Mouse (Mus musculus) thymus, postnatal 0 days (tissue): ENCODE results near the gene March1. TPM values are rescaled to one million over a fixed set of nuclear protein-coding genes. Genes with fewer than 3 reads are reported as not detected.
"Not testable (repeated sequence)": the region's sequence is repeated elsewhere in the genome, so short reads cannot be mapped to it uniquely, and the experiment has no call there.

Experiments
- DNase-seq: peaks from one replicate; pipeline ENCODE4 v3.0.0-alpha.2; 2015; ENCODE audit warnings: low spot score
- polyA plus RNA-seq: library from polyadenylated mRNA; unstranded; fragments of >200 nt; fragmentation: Nextera tagmentation; extraction: Ambion mirVana; gene quantifications from 2 replicates; pipeline ENCODE4 v1.2.1, GENCODE M21; 2015

Gene March1
- polyA plus RNA-seq, 1 experiment from 2014 or later, result 1.0 TPM

DNA sequence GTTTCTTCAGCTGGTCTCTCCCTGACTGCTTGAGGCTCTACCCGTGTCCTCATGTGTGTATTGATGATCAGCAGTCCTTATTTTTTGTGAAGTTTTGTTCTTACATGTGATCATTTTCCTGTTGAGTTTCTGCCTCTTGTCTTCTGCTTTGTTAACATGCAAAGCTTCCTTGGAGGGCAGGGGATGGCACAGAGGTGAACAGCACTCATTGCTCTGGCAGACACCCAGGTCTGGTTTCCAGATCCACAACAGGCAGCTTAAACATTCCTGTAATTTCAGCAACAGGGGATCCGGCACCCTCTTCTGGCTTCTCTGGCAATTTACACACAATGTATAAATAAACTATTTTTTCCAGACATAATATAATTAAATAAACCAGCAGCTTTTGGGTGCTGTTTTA lies 652.4 kb downstream of the March1 start:
- no peak for DNase-seq

DNA sequence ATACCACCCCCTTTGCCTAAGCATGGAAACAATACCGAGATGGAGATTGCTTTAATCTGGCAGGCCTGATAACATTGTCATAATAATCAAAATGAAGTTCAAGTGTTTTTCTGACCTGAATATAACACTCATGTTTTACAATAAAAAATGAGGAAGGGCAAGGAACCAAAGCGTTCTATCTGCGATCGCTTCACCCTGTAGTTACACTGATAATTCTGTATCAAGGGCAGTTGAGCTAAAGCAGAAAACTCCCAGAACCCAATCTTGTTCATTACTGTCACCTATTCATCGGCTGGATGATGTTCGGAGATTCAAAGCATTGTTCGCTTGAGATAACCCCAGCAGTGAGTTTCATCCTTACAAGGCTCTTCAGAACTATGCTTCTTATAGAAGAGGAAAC lies 700.1 kb downstream of the March1 start:
- no peak for DNase-seq

DNA sequence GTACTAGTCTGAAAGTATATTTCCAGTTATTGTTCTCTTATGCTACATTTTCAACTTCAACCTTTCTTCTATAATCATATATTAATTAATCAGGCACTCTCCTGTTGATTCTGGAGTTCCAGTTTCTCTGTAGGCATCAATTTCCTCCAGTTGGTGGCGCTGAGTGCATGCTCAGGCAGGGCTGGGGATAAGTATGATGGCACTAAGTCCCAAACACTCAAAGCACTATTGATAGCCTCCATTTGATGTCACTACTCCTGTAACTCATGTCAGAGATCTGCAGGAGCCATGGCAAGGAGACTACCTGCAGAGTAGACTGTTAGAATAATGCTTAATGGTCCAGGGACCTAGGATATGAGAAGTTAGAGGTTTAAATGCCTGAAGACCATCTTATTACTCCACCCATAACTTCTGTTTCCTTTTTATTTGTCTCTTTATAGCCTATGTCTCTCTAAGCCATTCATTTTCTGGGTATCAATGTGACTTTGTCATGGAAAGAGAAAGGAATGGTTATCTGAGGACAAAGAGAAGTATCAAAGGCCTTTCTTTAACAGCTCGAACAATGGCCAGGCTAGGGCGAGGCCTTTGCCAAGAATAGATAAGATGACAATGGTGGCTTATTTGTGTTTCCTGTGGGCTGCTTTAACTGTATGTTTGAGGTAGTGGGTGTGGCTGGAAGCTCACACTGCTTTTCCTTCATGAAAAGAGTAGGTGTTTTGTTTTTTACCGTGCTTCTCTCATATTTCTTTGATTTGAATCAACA lies 705.5 kb downstream of the March1 start:
- DNase-seq, result no peak

DNA sequence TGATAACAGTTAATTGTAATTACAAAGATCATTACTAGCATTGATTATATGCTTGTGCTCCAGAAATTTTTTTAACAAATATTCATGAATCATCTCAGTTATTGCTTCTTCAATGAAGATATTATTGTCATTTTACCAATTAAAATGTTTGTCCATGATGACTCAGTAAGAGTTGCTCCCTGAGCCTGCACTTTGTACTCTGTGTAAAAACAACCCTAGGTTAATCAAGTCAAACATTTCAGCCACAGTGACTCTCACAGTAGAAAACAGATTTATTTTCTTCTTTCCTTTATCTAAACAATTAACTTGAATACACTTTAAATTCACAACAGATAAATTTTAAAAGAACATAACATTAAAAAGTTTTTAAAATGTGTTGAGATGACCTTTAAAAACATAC lies 708.7 kb downstream of the March1 start:
- no peak for DNase-seq

DNA sequence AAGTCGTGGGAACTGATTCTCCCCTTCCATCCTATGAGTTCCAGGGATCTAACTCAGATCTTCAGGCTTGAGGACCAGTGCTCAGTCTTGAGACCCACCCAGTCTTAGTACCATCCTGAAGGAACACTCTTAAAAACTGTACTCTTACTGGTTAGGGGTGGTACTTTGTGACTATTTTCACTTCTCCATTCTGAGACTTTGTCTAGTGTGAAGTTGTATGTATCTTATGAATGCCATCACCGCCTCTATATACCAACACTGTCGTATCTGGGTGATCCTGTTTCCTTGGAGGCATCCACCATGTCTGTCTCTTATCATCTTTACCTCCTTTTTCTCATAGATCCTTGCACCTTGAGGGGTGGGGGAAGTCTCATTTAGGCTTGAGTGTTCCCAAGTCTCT lies 714.5 kb downstream of the March1 start:
- DNase-seq, result no peak

DNA sequence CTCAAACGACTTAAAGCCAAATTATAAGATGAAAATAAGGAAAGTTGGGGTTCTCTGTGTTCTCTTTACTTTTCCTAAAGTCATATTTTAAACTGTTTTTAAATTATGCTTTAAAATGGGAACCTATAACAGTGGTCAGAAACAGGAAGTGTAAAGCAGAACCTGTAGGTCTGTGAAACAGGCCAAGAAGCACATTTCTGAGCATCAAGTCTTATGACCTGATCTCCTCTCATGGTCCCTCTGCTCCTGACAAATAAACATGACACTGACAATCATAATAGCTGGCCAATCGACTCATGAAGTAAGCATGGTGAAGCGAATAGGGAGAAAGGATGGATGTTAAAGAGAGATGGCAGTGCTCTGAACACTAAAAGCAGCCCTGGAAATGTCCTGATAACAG lies 716.6 kb downstream of the March1 start:
- no peak for DNase-seq

DNA sequence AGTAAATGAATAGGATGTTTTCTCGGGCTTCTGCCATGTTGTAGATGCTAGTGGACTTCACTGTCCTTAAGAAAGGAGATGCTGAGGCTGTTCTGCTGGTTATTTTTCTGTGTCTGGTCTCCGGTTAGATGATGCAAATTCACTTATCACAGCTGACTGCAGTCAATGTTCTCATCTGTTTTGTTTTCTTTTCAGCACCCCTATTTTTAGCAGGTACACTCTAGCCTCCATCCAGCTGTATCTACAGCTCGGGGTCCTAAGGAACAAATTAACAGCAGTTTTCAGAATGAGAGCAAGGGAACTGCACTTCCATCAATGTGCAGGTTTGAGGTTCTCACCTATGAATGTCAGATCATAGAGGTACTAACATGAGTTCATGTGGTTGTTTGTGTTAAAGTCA lies 721.9 kb downstream of the March1 start:
- DNase-seq, result no peak

DNA sequence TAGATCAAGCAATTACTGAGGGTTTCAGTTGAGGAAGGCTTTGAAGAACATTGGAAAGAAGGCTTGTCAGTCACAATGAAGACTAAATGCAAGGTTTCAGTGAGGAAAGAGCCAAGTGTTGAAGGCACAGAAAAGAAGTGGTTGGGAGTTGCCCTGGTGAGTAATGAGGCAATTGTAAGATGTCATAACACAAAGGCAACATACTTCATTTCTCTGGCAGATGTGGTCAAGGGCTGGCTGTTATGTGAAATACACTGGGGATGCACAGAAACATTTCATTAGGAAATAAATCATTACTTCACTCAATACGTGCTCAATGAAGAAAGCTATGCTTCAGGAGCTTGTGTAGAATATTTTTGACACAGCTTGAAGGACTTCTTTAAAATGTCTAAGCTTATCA lies 725.2 kb downstream of the March1 start:
- DNase-seq, result no peak

DNA sequence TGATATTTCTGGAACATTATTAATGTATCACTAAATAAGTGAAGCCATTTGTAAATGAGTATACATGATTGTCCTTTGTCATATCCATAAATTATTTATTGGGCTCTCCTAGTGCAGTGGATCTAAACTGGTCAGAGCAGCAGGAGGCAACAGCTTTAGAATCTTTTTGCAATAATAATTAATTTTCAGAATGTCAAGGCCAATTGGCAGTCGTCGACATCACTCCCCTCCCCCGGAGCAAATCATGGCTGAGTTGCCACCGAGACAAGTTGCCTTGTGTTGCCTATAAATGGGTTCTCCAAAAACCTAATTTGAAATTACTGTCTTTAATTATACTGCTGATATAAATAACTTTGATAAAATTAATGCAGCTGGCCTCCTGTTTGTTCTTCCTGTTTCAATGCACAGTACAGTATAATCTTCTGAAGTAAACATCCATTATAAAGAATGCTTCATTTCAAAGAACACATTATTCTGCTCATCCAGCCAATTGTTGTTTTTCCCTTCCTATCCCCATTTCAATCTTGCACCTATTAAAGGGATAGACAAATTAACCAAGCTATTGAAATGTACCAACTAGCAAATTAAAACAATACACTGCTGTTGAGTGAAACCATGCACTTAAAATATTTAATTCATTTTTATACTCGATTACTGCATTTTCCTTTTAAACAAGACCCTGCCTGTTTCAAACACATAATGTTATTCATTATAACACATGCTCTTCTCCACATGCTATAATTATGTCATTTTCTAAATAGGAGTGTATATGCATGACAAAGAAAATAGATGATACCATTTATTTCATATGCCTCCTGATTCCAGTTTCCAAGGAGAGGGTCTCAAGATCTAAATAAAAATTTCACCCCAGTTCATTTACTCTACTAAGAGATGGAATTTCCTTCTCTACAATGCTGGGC lies 745.4 kb downstream of the March1 start:
- no peak for DNase-seq

DNA sequence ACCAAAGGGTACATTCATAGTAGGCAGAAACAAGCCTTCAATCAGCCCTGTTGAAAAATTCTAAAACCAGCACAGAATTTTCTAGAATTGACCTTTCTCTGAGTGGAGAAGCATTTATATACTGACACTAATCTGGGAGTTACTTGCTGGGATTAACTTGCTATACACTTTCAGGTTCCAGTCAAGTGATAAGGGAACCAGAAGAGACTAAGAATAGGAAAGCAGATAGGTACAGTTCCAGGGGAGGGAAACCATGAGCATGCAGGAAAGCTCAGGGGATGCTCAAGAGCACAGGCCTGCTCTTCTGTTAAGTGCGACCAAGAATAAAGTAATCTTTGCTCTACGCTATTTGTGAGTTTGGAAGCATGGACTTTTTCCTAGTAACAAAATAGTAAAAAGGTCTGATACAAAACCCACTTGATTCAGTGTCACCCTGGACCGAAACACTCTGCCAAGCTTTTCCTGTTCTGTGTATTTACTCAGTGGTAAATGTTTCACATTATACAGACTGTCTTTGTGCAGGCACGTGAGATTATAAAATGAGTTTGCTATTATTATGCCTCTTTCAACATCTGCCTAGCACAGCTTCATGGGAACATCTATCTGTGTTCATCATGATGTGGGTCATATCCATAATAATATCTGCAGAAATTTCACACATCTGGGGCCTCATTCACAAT lies 766.1 kb downstream of the March1 start:
- DNase-seq, result no peak

DNA sequence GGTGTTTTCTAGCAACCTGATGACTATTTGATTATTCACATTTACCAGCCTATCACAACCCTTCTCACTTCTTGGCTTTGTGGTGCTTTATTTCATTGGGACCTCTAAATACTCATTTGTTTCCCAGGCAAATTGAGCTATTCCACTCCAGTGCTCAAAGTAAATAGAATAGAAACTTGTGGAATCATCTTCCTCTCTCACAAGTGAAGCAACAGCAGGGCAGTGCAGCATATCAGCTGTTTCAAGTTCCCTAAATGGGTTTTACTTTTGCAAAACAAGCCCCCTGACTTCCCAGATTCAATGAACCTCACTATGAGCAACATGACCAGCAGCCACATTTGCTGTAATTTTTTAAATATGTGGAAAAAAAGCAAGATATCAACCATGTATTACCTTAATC lies 768.3 kb downstream of the March1 start:
- DNase-seq, result no peak

DNA sequence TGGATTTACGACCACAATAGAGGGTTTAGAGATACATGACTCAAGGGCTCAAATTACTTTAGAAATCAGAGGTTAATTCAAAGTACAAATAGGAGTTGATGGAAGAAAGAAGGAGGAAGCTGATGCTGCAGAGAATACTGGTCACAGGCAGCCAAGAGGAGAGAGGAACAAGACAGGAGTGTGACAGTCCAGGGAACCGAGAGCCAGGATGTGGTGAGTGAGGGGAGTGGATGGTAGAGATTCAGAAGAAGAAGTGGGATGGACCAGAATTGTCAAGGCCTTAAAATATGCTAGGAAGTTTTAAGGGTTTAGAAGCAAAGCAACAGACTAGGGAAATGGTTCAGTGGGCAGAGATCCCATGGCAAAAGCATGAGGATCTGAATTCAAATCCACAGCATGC lies 771.0 kb downstream of the March1 start:
- no peak for DNase-seq

DNA sequence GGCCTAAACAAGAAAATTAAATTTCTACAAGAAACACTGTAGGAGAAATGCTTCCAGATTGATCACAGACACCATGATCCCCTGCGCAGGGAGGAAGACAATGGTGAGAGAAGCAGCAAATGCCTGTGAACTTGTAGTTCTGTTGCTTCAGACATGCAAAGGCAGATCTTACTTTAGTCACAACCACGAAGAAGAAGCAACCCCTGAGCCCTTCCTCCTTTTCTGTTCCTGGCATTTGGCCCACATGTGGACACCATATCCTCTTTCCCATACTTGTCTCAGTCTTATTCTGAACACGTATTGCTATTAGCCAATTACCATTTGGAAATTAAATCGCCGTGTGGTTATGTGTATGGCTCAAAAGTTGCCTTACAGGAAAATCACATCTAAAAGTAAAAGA lies 773.9 kb downstream of the March1 start:
- DNase-seq, result no peak

DNA sequence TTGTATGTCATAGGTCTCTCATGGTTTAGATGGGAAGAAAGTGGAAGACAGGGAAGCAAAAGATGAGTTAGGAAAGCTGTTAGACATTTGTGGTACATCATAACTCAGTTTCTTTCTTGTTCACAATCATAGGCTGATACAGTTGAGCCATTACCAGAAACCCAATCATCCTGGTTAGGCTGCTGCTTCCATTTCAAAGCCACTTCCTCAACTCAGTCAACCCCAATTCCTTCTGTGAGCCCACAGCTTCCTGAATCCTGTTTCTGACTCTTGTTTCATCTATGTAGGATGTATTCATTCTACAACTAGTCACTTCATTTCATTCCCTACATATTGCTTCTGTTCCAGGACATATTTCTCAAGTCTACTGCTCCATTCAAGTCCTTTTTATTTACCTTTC lies 775.2 kb downstream of the March1 start:
- DNase-seq, result no peak

DNA sequence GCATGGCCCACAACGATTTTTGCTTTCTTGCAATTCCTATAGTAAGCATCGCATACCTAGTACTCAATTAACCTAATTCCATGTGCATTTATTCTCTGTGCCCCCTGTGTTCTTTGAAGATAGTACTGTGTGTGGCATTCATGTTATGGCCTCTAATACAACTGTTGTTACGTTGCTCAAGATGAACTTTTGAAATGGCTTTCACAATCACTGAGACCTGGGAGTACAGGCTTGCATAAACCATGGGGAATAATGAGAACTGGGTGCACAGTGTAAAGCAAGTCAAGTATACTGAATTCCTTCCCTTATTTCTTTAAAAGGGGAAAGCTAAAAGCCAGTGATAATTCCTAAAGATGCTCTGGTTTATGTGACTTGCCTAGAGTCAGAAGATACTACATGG lies 776.4 kb downstream of the March1 start:
- DNase-seq, result no peak

DNA sequence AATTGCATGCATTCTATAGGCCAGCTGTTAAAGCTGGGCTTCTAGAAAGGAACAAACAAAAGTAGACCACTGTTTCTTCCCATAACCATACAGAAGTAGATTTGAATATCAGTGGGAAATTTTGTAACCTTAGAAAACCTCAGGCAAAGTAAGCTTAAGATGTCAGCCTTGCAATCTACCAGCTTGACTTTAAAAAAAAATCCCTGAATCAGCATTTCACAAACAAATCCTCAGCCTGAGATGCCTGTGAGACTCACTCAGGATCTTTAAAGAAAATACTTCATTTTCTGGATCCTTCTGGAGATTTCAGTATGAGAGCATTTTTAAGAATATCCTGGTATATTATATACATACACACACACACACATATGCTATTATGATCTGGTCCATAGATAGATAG lies 780.1 kb downstream of the March1 start:
- DNase-seq, result no peak

DNA sequence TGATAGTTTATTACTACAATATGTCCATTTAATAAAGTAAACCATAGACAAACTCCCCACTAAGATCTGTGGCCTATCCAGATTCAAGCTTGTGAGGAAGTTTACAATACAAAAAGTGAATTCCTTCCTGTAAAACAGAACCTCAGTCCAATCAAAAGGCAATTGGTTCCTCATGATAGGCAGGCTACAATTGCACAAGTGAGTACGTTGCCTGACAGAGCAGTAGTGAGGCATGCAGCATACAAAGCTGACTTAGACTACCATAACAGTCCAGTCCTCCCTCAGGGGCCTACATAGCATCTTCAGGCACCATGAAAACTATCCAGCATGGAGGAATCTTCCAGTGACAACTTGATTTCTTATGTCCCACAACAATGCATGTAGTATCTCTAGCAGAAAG lies 782.4 kb downstream of the March1 start:
- DNase-seq, result no peak

DNA sequence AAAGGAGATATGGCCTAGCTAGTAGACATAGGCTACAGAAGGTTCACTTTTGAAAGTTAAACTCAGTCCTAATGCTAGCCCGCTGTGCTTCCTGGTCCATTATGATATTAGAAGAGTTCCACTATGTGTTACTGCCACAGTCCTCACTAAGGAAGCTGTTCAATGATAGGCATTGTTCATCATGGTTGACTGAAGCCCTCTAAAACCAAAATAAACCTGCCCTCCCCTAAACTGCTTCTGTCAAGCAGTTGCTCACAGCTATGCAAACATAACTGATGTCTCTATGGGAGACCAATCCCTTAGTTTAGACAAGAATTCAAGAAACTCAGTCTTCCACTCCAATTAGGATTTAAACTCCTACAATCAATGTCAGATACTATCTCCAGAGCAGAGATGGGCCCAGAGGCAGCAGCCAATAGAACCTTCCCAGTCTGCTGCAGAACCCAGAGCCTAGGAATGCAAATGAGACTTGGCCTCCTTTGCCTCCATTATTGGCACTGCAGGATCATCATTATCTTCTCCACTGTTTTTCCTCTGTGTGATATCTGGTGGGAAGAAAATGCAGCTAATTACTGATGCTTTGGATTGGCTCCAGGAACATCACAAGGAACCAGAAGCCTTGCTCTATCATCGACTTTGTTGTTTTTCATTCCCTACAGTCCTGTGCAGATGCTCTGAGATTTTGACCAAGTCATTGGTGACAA lies 787.2 kb downstream of the March1 start:
- DNase-seq, result no peak

DNA sequence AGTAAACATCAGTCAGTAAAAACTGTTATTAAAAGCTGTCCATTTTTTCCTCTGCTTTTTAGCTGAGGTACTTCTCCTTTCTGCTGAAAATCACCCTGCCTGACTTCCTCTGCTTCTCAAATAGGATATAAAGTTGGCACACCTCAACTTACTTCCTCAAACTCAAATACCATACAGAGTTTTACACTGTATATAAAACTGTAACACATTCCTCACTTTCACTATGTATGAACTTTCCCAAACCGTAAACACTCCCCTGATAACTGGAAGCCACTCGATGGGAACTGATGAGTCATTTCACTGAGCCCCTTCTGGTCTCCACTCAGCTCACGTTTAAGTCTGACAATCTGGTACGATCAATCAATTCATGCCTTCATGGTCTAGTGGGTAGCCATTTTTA lies 788.1 kb downstream of the March1 start:
- DNase-seq, result not testable (repeated sequence)

DNA sequence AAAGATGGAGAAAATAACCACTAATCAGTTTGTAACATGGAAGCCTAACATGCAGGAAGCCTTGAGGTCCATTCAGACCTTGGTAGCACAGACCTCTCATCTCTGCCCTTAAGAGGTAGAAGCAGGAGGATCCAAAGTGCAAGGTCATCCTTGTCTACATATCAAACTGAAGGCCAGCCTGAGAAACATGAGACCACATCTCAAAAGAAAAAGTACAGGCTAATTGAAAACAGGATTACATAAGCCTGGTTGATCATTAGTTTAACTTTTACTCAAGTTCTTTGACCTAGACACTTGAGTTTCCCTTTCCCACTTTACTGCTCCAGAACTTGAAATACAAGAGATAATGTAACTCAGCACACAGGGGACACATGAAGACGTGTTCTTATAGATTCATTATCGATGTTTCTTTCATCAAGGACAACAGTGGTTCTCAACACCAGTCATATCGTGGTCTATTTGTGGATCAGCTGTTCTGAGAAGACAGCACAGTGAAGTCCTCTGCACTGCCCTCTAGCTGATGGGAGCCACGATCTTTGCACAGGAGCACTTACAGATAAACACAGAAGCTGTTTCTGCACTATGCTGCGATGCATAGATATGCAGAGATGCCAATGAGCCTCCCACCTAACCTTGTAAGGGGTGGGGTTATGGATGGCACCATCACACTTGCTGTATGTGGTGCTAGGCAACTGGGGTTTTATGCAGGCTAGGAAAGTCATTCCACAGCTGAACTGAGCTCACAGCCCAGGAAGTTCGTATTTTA lies 789.1 kb downstream of the March1 start:
- no peak for DNase-seq
